Mouse (Mus musculus): ENCODE data around the gene Olfr975. TPM values are rescaled to one million over a fixed set of nuclear protein-coding genes. Genes with fewer than 3 reads are reported as not detected.
"Not testable (repeated sequence)": the region's sequence is repeated elsewhere in the genome, so short reads cannot be mapped to it uniquely, and the experiment has no call there.

Olfr975 gene
- not detected in 2 replicates for polyA plus RNA-seq (2015; fragmentation: Nextera tagmentation; extraction: Ambion mirVana)

DNA sequence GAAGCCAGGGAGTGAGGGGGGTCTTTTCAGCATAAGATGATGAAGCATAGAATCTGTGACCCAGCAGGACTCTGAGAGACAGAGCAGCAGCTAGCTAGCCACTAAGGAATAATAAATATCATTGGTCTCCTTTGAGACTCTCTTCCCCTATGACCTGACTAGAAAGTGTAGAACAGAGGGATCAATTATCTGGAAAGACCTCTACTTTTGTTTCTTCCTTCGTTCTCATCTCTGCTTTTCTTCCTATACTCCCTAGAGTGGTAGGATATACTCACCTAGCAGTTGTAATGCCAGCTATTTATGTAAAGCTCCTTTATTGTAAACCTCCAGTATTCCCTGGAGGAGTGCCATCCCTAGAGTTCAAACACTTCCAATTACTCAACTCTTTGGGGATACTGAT is at the start of gene Olfr975:
Olfr975 (minus strand) TSS at position 101 of the 400 bp plus-strand sequence.
- no peaks in the 10 kb centered on the region for H3K9me3 ChIP-seq
- no peak for ATAC-seq (ENCODE audit: low FRiP score, low read depth)
- no peak within 1 kb of the TSS for H3K27ac ChIP-seq
- no peak within 1 kb of the TSS for H3K4me2 ChIP-seq (replicated peaks)
- H3K4me1 ChIP-seq, result no peaks in the 10 kb centered on the region
- H3K4me3 ChIP-seq, result no peak within 1 kb of the TSS
- H3K9ac ChIP-seq, result no peak within 1 kb of the TSS
- H3K36me3 ChIP-seq, result no peaks in the 10 kb centered on the region
- no peaks in the 10 kb centered on the region for H3K27me3 ChIP-seq
- 74% methylated on average over 1 of the region's 1 CpGs for WGBS

DNA sequence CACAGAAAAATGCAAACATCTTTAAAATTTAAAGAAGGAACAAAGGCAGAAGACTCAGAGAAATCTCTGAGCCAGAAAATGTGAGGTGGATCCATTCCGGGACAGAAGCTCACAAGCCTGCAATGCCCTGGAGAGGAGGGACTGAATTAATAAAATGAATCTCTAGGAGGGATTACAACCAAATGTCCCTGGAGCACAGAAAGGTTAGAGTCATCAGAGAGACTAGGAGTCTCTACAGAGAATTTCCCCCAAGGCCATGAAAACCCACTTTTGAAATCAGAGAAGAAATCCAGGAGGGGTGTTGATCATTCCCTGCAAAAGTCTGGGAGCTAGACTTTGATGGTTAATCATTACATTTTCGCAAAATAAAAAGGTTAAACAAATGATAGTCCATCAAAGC is 40.0 kb upstream of the Olfr975 start, which contains the start of gene Olfr978:
Olfr978 (plus strand) TSS at position 301 of the 400 bp plus-strand sequence.
- H3K27ac ChIP-seq, result no peak within 1 kb of the TSS
- no peaks in the 10 kb centered on the region for H3K4me1 ChIP-seq
- H3K4me2 ChIP-seq (replicated peaks), result no peak within 1 kb of the TSS
- no peaks in the 10 kb centered on the region for H3K36me3 ChIP-seq
- H3K4me3 ChIP-seq, result no peak within 1 kb of the TSS
- H3K9me3 ChIP-seq, result no peaks in the 10 kb centered on the region
- no peak within 1 kb of the TSS for H3K9ac ChIP-seq
- 76% methylated on average over 2 of the region's 2 CpGs for WGBS
- ATAC-seq (ENCODE audit: low FRiP score, low read depth), result no peak
- no peaks in the 10 kb centered on the region for H3K27me3 ChIP-seq

DNA sequence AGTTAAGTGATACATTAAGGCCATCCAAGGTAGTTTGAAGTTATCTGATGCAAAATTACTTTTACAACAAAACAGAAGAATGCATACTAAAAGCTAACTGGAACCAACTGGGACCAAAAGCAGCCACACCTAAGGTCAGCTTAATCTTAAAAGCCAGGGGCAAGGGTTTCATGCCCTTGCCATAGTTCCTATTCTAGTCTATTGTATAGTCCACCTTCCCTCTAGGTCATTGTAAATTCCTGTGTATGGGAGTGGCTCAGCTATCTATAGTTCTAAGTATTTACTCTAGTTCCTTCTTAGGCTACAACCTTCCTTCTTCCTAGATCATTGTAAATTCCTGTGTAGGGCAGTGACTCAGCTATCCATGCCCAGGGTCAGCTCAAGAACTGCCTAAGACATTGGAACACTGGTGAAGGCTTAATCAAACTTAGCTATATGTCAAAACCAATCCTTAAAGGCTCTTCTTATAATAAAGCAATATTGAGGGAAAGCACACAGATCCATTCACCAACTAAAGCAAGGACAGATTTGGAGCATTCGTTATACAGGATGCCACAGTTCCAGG is 24.8 kb upstream of the Olfr975 start:
- not testable (repeated sequence) for H3K27me3 ChIP-seq; H3K9ac ChIP-seq; H3K4me3 ChIP-seq; H3K36me3 ChIP-seq; H3K9me3 ChIP-seq; H3K4me1 ChIP-seq; H3K4me2 ChIP-seq (replicated peaks); ATAC-seq (ENCODE audit: low FRiP score, low read depth); H3K27ac ChIP-seq
- WGBS, result 87% methylated on average over 1 of the region's 1 CpGs

GRCm38 (mm10) chr9:39961033-39961432 is 9.2 kb upstream of the Olfr975 start, which contains the start of gene Olfr976:
Olfr976 (minus strand) TSS chr9:39961133.
- H3K9me3 ChIP-seq, H3K27me3 ChIP-seq: not testable (repeated sequence)
- WGBS, result 73% methylated on average over 7 of the region's 9 CpGs

GRCm38 (mm10) chr9:39937201-39937600 is 14.6 kb downstream of the Olfr975 start, which contains the start of gene Olfr974:
Olfr974 (plus strand) TSS chr9:39937501.
- Histone ChIP-seq H3K4me1 (no peaks in the 10 kb centered on the region), H3K4me2 (replicated peaks) (no peak within 1 kb of the TSS), H3K9me3 (no peaks in the 10 kb centered on the region), H3K36me3 (no peaks in the 10 kb centered on the region), H3K9ac (no peak within 1 kb of the TSS), H3K4me3 (no peak within 1 kb of the TSS), H3K27ac (no peak within 1 kb of the TSS), H3K27me3 (no peaks in the 10 kb centered on the region)
- no peak for ATAC-seq (ENCODE audit: low FRiP score, low read depth)
- WGBS, result 84% methylated on average over 1 of the region's 1 CpGs

More at GRCm38 (mm10) chr9:39961033-39961432, 9.2 kb upstream of the Olfr975 start, which contains the start of gene Olfr976:
- H3K4me3 ChIP-seq; H3K4me2 ChIP-seq (replicated peaks); ATAC-seq (ENCODE audit: low FRiP score, low read depth); H3K4me1 ChIP-seq; H3K36me3 ChIP-seq; H3K27ac ChIP-seq; H3K9ac ChIP-seq: not testable (repeated sequence)

GRCm38 (mm10) chr9:39928837-39929236 is 23.0 kb downstream of the Olfr975 start:
- WGBS, result 60% methylated on average over 1 of the region's 1 CpGs
- not testable (repeated sequence) for H3K27me3 ChIP-seq; ATAC-seq (ENCODE audit: low FRiP score, low read depth); H3K4me2 ChIP-seq (replicated peaks); H3K9me3 ChIP-seq; H3K4me3 ChIP-seq; H3K27ac ChIP-seq; H3K4me1 ChIP-seq; H3K9ac ChIP-seq; H3K36me3 ChIP-seq

DNA sequence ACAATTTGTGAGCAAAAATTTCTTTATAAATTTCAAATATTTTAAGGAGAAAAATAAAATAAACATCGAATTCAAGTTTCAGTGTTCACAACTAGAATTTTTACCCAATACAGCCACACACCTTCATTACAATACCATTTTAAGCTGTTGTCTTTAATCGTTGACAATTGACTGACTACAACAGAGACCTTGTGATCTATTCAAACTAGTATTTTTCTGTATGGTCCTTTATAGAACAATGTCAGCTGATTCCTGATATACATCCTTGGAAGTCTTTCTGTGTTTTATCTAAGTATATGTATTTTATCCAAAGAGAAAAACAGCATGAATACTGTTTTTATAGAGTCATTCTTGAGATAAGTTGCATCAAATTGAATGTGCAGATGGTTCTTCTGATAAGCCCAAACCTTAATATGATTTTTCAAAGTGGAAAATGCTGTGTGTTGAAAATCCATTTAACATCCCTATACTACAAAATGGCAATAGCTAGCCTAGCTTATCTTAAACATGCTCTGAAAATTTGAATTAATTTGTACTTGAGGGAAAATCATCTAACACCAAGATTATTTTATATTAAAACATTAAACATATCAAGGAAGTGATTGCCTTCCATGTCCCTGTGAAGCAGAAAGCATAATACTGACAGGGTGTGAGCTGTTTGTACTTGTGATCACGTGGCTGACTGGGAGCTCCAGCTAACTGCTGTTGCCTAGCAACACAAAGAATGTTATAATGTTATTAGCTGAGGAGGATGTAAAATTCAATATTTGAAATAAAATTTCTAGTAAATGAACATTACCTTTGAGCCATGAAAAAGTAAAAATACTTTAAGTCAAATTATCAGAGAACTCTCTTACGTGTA is 23.6 kb downstream of the Olfr975 start:
- not testable (repeated sequence) for H3K4me2 ChIP-seq (replicated peaks); H3K27ac ChIP-seq; ATAC-seq (ENCODE audit: low FRiP score, low read depth); H3K9me3 ChIP-seq; H3K4me3 ChIP-seq; H3K4me1 ChIP-seq; H3K27me3 ChIP-seq; H3K36me3 ChIP-seq; H3K9ac ChIP-seq
- no CpG with 5 or more reads among the region's 4 CpGs for WGBS

DNA sequence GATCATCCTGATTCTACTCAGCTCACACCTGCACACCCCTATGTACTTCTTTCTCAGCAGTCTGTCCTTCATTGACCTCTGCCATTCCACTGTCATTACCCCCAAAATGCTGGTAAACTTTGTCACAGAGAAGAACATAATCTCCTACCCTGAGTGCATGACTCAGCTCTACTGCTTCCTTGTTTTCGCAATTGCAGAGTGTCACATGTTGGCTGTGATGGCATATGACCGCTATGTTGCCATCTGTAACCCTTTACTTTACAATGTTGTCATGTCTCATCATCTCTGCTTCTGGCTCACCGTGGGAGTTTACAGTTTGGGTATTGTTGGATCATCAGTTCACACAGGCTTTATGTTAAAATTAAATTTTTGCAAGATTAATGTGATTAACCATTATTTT is 41.9 kb downstream of the Olfr975 start:
- Histone ChIP-seq H3K9ac (no peak overlapping the region), H3K9me3 (no peaks in the 10 kb centered on the region), H3K27me3 (no peaks in the 10 kb centered on the region), H3K36me3 (no peaks in the 10 kb centered on the region), H3K27ac (no peak overlapping the region), H3K4me2 (replicated peaks) (no peak overlapping the region), H3K4me1 (no peaks in the 10 kb centered on the region), H3K4me3 (no peak overlapping the region)
- ATAC-seq (ENCODE audit: low FRiP score, low read depth), result no peak
- 89% methylated on average over 3 of the region's 3 CpGs for WGBS

DNA sequence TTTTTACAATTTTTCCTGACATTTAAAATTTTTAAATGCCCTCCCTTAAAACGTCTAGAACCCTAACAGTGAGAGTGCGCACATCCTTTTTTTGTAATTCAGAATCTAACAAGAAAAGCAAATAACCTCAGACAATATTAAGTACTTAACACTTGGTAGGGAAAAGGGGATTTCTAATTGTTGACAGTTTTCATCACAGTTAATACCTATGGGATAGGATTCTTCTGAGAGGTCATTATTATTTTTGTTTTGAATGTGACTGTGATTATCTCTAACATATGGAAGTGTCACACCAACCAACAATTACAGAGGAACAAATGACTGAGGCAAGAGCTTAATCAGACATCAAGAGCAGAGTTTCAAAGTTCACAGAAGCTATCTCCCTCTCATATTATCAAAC is 44.8 kb downstream of the Olfr975 start, which contains the start of gene Olfr229:
Olfr229 (plus strand) TSS at position 301 of the 400 bp plus-strand sequence.
- H3K9me3 ChIP-seq, result no peaks in the 10 kb centered on the region
- H3K27ac ChIP-seq, result no peak within 1 kb of the TSS
- no peaks in the 10 kb centered on the region for H3K36me3 ChIP-seq
- no peaks in the 10 kb centered on the region for H3K4me1 ChIP-seq
- no peaks in the 10 kb centered on the region for H3K27me3 ChIP-seq
- H3K9ac ChIP-seq, result no peak within 1 kb of the TSS
- no peak within 1 kb of the TSS for H3K4me2 ChIP-seq (replicated peaks)
- no peak for ATAC-seq (ENCODE audit: low FRiP score, low read depth)
- H3K4me3 ChIP-seq, result no peak within 1 kb of the TSS
- WGBS, result 67% methylated on average over 2 of the region's 2 CpGs

GRCm38 (mm10) chr9:39905106-39905505 is 46.7 kb downstream of the Olfr975 start:
- Histone ChIP-seq H3K27ac (no peak overlapping the region), H3K4me3 (no peak overlapping the region), H3K9ac (no peak overlapping the region), H3K27me3 (no peaks in the 10 kb centered on the region), H3K4me1 (no peaks in the 10 kb centered on the region), H3K36me3 (no peaks in the 10 kb centered on the region), H3K9me3 (no peaks in the 10 kb centered on the region), H3K4me2 (replicated peaks) (no peak overlapping the region)
- no peak for ATAC-seq (ENCODE audit: low FRiP score, low read depth)
- 78% methylated on average over 6 of the region's 6 CpGs for WGBS

Measured in limb, embryonic 13.5 days (tissue).